Mouse (Mus musculus) forebrain, embryonic 11.5 days (tissue): ENCODE results near the gene Oas1a. TPM values are rescaled to one million over a fixed set of nuclear protein-coding genes. Genes with fewer than 3 reads are reported as not detected.
"Not testable (repeated sequence)": the region's sequence is repeated elsewhere in the genome, so short reads cannot be mapped to it uniquely, and the experiment has no call there.

Experiments used
- ATAC-seq: fragments of 200-750 bp; cut with Nextera tagmentation; replicated peaks from 2 replicates; pipeline ENCODE4 v1.8.0; 2017; ENCODE audit warnings: moderate TSS enrichment; ENCODE audit not compliant: low FRiP score
- DNase-seq: peaks from one replicate; pipeline ENCODE4 v3.0.0-alpha.2; 2017; ENCODE audit warnings: low spot score
- H3K27ac ChIP-seq: fragments of 300-500 bp; sonication (generic); 2 replicates; pipeline ENCODE4 v1.5.1; 2014; ENCODE audit warnings: low read depth, low read length
- H3K27me3 ChIP-seq: fragments of 300-500 bp; sonication (generic); 2 replicates; pipeline ENCODE4 v1.6.1; 2014; ENCODE audit warnings: mild to moderate bottlenecking, low read length, mixed read lengths; ENCODE audit not compliant: control insufficient read depth, insufficient read depth
- H3K36me3 ChIP-seq: fragments of 300-500 bp; sonication (generic); 2 replicates; pipeline ENCODE4 v1.6.1; 2014; ENCODE audit warnings: mild to moderate bottlenecking, low read length, moderate library complexity, mixed read lengths; ENCODE audit not compliant: control insufficient read depth, insufficient read depth
- H3K4me1 ChIP-seq: fragments of 300-500 bp; sonication (generic); replicated peaks from 2 replicates; pipeline ENCODE4 v1.6.1; 2014; ENCODE audit warnings: low read length, mixed read lengths; ENCODE audit not compliant: control insufficient read depth, insufficient read depth
- H3K4me2 ChIP-seq: fragments of 300-500 bp; sonication (generic); 2 replicates; pipeline ENCODE4 v1.6.1; 2014; ENCODE audit warnings: low read depth, mild to moderate bottlenecking, low read length, moderate library complexity, mixed read lengths; ENCODE audit not compliant: severe bottlenecking
- H3K4me3 ChIP-seq: fragments of 300-500 bp; sonication (generic); 2 replicates; pipeline ENCODE4 v1.5.1; 2014; ENCODE audit warnings: low read depth, low read length
- H3K9ac ChIP-seq: fragments of 300-500 bp; sonication (generic); 2 replicates; pipeline ENCODE4 v1.6.1; 2014; ENCODE audit warnings: low read length
- H3K9me3 ChIP-seq: fragments of 300-500 bp; sonication (generic); 2 replicates; pipeline ENCODE4 v1.6.1; 2016; ENCODE audit warnings: low read length, mixed read lengths; ENCODE audit not compliant: control insufficient read depth
- WGBS: fragments of 180-500 bp; shearing (Covaris S2); extraction: QIAGEN DNeasy Blood & Tissue Kit; methylation state at CpG from one replicate; pipeline ENCODE4 v1.1.7; 2014; 5-methylcytosine and 5-hydroxymethylcytosine counted together
- polyA plus RNA-seq: library from polyadenylated mRNA; unstranded; fragments of >200 nt; fragmentation: Nextera tagmentation; extraction: Ambion mirVana; gene quantifications from 2 replicates; pipeline ENCODE4 v1.2.1, GENCODE M21; 2014

Oas1a gene
- polyA plus RNA-seq, 1 experiment from 2014 or later, result 0.35 TPM

DNA sequence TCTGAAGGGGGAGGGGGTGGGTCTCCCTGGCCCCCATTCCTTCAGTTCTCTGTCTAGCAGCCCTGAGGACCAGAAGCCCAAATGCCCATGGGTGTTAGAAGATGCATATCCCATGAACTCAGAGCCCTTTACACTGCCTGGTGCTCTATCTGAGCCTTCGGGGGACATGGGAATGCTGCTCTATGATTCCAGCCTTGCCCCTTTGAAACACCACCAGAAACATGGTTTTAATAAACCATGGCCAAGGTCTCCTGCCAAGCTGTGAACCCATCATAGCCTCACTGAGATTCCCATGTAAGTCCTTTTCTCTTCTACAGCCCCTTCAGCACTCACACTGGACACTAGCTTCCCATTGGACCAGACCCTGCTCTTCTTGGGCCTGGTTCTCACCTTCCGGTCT lies 17.3 kb downstream of the Oas1a start:
- Histone ChIP-seq H3K36me3 (no peaks in the 10 kb centered on the region), H3K4me3 (no peak overlapping the region), H3K9ac (no peak overlapping the region), H3K27me3 (no peaks in the 10 kb centered on the region), H3K27ac (no peak overlapping the region), H3K4me2 (no peak overlapping the region), H3K4me1 (no peaks in the 10 kb centered on the region), H3K9me3 (no peaks in the 10 kb centered on the region)
- no peak for ATAC-seq
- 91% methylated on average over 2 of the region's 2 CpGs for WGBS
- DNase-seq, result peak; percentile 37

DNA sequence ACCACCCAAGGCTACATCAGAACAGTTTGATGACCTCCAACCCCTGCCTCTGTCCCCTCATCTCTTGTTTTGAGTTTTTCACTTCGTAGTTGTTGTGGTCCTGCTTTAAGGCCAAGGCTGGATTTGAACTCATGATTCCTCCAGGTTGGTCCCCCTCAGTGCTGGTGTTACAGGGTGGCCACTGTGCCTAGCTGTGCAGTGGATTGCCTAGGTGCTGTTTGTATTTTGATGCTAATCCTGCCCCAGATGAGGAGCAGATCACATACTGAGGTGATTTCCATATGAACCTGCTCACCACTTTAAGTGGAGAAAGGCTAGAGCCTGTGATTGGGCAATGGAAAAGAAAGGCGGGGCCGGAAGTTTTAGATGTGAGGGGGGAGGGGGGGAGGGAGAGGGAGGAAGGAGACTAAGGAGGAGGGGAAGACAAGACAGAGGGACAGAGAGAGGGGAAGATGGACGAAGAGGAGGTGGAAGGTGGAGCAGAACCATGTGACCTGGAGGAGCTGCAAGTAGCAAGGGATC lies 19.0 kb downstream of the Oas1a start:
- 34% methylated on average over 4 of the region's 4 CpGs for WGBS
- H3K4me3 ChIP-seq, H3K36me3 ChIP-seq, H3K27ac ChIP-seq, H3K27me3 ChIP-seq, H3K9me3 ChIP-seq, H3K9ac ChIP-seq, ATAC-seq, H3K4me1 ChIP-seq, H3K4me2 ChIP-seq: not testable (repeated sequence)
- peak; percentile 37 for DNase-seq

DNA sequence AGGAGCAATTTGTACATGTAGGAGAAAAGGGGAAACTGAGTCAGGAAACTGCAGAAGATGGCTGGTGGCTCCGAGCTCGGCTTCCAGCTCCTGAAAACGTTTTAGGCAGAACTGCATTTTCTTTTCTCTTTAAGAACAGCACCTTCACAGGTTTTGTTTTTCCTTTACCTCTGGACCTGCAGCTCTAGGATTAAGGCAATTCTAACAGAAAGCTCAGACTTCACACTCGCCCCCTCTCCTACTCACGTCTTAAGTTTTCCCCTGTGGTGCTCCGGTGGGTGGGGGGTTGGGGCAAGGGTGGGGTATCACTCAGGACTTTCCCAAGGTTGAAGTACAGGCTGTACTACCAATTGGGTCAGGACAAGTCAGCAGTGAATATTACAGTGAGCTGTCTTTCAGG lies 19.5 kb downstream of the Oas1a start:
- 56% methylated on average over 6 of the region's 6 CpGs for WGBS
- H3K27ac ChIP-seq, result no peak overlapping the region
- no peaks in the 10 kb centered on the region for H3K27me3 ChIP-seq
- no peak overlapping the region for H3K4me2 ChIP-seq
- no peak overlapping the region for H3K9ac ChIP-seq
- no peaks in the 10 kb centered on the region for H3K9me3 ChIP-seq
- no peak for ATAC-seq
- H3K4me1 ChIP-seq, result no peaks in the 10 kb centered on the region
- peak; percentile 15 for DNase-seq
- no peak overlapping the region for H3K4me3 ChIP-seq
- H3K36me3 ChIP-seq, result no peaks in the 10 kb centered on the region

DNA sequence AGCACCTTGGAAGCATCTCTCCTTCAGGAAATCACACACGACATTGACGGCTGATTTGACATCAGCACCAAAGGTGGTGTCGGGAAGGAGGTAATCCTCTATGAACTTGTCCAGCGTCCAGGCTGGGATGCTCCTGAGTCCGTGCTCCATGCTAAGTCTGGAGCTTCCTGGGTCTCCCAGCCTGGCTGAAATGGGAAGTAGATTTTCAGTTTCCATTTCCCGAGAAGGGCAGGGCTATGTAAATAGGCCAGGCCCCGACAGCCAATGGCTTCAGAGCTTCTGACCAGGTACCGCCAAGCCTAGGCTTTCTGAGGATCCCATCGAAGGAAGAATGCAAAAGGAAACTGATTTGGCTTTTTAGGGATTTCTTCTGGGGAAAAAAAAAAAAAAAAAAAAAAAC lies 19.9 kb downstream of the Oas1a start, which contains the start of gene Oas1g:
Gene Oas1g (minus strand): TSS at position 201 of the 400 bp plus-strand sequence.
- ATAC-seq, H3K27ac ChIP-seq, H3K4me3 ChIP-seq, H3K4me2 ChIP-seq, H3K9ac ChIP-seq, H3K27me3 ChIP-seq, H3K9me3 ChIP-seq, H3K36me3 ChIP-seq, DNase-seq, H3K4me1 ChIP-seq: not testable (repeated sequence)
- 40% methylated on average over 5 of the region's 9 CpGs for WGBS

DNA sequence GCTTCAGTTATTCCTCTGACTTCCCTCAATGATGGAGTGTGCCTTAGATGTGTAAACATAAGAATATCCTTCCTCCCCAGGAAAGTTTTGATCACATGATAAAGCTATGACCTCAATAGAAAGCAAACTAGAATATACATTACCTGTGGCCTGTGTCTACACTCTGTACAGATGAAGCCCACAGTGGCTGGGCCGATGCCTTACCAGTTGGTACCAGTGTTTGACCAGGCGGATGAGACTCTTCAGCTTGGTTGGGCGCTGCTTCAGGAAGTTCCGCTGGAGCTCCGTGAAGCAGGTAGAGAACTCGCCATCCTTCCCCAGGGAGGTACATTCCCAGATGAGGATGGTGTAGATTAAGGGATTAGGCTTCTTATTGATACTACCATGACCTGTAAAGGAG lies 25.6 kb downstream of the Oas1a start:
- DNase-seq, result peak; percentile 4
- ATAC-seq, H3K4me2 ChIP-seq, H3K27me3 ChIP-seq, H3K27ac ChIP-seq, H3K9me3 ChIP-seq, H3K9ac ChIP-seq, H3K36me3 ChIP-seq, H3K4me1 ChIP-seq, H3K4me3 ChIP-seq: not testable (repeated sequence)
- WGBS, result 89% methylated on average over 6 of the region's 6 CpGs

DNA sequence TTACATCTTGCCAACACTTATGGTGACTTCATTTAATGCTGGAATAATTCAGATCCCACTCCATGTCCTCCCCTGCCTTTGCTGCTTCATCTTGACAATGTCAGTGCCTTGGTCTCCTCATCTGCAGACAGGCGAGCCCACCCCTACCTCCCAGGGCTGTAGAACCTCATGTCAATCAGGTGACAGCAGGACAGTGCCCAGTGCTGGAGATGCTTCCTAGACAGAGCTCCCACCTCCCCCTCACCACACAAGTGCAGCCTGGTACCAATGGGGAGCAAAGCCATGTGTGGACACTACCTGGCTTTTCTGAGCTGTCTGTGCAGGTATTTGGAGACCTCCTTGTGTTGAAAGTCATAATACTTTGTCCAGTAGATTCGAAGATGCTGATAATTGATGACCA lies 28.5 kb downstream of the Oas1a start:
- H3K4me3 ChIP-seq, DNase-seq: not testable (repeated sequence)
- WGBS, result 68% methylated on average over 2 of the region's 2 CpGs

DNA sequence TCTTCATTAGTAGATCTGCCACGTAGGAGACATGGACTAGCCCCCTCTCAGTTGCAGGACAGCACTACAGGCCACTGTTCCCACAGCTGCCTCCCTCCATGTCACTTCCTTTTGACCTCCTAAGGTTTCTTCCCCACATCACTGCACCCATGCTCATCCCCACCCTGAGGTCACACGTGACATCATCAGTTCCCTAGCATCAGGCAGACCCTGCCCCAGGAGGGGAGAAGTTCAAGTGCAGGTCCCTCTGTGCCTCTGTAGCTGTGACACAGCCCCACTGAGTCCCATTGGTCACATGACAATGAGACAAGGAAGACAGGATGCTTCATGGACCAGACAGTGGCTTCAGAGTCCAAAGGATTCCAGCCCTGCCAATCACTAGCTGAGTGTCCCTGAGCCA lies 29.9 kb downstream of the Oas1a start:
- not testable (repeated sequence) for H3K4me1 ChIP-seq, H3K27ac ChIP-seq, H3K36me3 ChIP-seq, H3K4me3 ChIP-seq, H3K27me3 ChIP-seq, H3K4me2 ChIP-seq, DNase-seq, ATAC-seq, H3K9ac ChIP-seq, H3K9me3 ChIP-seq
- WGBS, result 65% methylated on average over 2 of the region's 2 CpGs

More for the DNA sequence above, 28.5 kb downstream of the Oas1a start:
- H3K27me3 ChIP-seq, ATAC-seq, H3K9me3 ChIP-seq, H3K36me3 ChIP-seq, H3K4me1 ChIP-seq, H3K27ac ChIP-seq, H3K4me2 ChIP-seq, H3K9ac ChIP-seq: not testable (repeated sequence)

DNA sequence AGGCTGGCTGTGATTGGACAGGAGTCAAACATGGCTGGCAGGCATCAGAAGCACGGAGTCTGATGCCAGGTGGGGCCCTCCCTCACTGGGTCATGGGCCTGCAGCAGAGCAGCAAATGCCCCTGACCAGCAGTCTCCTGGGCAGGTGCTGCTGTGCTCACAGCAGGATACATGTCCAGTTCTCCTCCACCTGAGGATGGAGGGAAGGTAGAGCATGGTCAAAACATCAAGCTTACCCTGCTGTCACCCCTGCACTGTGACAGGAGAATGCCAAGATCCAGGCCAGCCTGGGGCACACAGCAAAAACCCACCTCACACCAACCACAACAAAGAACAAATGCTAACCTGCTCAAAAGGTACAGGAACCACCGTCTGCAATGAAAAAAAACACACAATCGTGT lies 30.5 kb downstream of the Oas1a start:
- H3K9me3 ChIP-seq, H3K27me3 ChIP-seq, DNase-seq, H3K9ac ChIP-seq, H3K4me1 ChIP-seq, H3K4me2 ChIP-seq, ATAC-seq, H3K27ac ChIP-seq, H3K4me3 ChIP-seq, H3K36me3 ChIP-seq: not testable (repeated sequence)
- WGBS, result 77% methylated on average over 2 of the region's 3 CpGs

DNA sequence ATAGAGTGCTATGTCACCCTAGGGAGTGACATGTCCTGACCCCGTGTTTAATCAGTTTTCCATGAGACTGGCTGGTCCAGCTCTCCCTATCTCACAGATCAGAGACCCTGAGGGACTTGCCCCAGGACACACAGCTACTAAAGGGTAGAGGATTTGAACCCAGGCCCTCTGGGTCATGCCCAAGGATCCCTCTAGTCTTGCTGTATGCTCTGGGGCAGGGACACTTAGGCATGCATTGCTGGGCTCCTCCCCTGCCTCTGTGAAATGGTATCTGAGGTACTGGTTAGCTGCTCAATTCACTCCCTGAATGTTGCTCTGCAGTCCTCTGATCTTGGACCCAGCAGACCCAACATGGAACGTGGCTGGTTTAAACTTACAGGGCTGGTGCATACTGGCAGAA lies 35.9 kb downstream of the Oas1a start:
- no peak overlapping the region for H3K4me2 ChIP-seq
- H3K27ac ChIP-seq, result no peak overlapping the region
- DNase-seq (no peak), ATAC-seq (no peak)
- H3K4me3 ChIP-seq, result no peak overlapping the region
- H3K9me3 ChIP-seq, result no peaks in the 10 kb centered on the region
- H3K27me3 ChIP-seq, result no peaks in the 10 kb centered on the region
- H3K36me3 ChIP-seq, result no peaks in the 10 kb centered on the region
- no peak overlapping the region for H3K9ac ChIP-seq
- no peaks in the 10 kb centered on the region for H3K4me1 ChIP-seq
- 71% methylated on average over 2 of the region's 2 CpGs for WGBS
